Mouse (Mus musculus): Measurements from ENCODE around the gene Eef1e1. TPM values are rescaled to one million over a fixed set of nuclear protein-coding genes. Genes with fewer than 3 reads are reported as not detected.
A peak's percentile ranks its signal among the peaks of the same experiment; 100 is the strongest.

The Eef1e1 gene
- polyA plus RNA-seq, 1 experiment from 2014 or later = 102 TPM

GRCm38 (mm10) chr13:38659524-38660136, 772 bp upstream of the Eef1e1 start:
- WGBS = 92% methylated on average over 12 of the region's 12 CpGs
- no peak overlapping the region for H3K27ac ChIP-seq
- H3K27me3 ChIP-seq (ENCODE audit: control insufficient read depth, insufficient read depth, low read length) = no peaks in the 10 kb centered on the region
- H3K9ac ChIP-seq = no peak overlapping the region
- ATAC-seq (ENCODE audit: low FRiP score) (no peak), DNase-seq (ENCODE audit: low spot score) (no peak)
- peaks cover 15% of the 10 kb centered on the region for H3K36me3 ChIP-seq (replicated peaks; ENCODE audit: control insufficient read depth, insufficient read depth)
- H3K4me3 ChIP-seq (replicated peaks; ENCODE audit: low read length) = no peak overlapping the region
- no peak overlapping the region for H3K4me2 ChIP-seq (replicated peaks)
- peaks cover 10% of the 10 kb centered on the region for H3K4me1 ChIP-seq (replicated peaks; ENCODE audit: control insufficient read depth, insufficient read depth, low read length)
- no peaks in the 10 kb centered on the region for H3K9me3 ChIP-seq (ENCODE audit: control insufficient read depth, low read length)

GRCm38 (mm10) chr13:38657865-38658264, 993 bp downstream of the Eef1e1 start:
- H3K4me2 ChIP-seq (replicated peaks) = peak overlapping the region; percentile 67
- no peaks in the 10 kb centered on the region for H3K9me3 ChIP-seq (ENCODE audit: control insufficient read depth, low read length)
- 27% methylated on average over 4 of the region's 4 CpGs for WGBS
- DNase-seq (ENCODE audit: low spot score) (no peak), ATAC-seq (ENCODE audit: low FRiP score) (no peak)
- peak overlapping the region; percentile 81 for H3K27ac ChIP-seq
- H3K9ac ChIP-seq = peak overlapping the region; percentile 83
- peaks cover 10% of the 10 kb centered on the region for H3K4me1 ChIP-seq (replicated peaks; ENCODE audit: control insufficient read depth, insufficient read depth, low read length)
- peak overlapping the region; percentile 85 for H3K4me3 ChIP-seq (replicated peaks; ENCODE audit: low read length)
- H3K36me3 ChIP-seq (replicated peaks; ENCODE audit: control insufficient read depth, insufficient read depth) = peaks cover 33% of the 10 kb centered on the region
- H3K27me3 ChIP-seq (ENCODE audit: control insufficient read depth, insufficient read depth, low read length) = no peaks in the 10 kb centered on the region

DNA sequence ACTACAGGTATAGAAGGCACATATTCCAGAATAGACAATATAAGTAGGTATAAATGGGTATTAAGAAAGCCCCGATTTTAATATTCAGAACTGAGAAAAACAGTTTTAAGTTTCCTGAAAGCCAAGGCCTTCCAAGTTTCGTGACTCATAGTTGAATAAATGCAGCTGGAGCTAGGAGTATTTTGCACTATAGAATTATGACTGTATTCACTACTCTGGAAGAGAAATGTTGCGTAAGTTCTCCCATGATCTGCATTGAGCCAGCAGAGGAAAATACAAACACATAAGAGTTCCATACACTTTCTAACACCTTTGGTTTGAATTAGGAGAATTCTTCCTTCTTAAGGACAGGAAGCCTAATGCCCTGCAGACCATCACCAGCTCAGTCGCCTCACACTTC, 8.6 kb downstream of the Eef1e1 start:
- Histone ChIP-seq H3K9ac (no peak overlapping the region), H3K27ac (no peak overlapping the region), H3K27me3 (ENCODE audit: control insufficient read depth, insufficient read depth, low read length) (no peaks in the 10 kb centered on the region), H3K36me3 (replicated peaks; ENCODE audit: control insufficient read depth, insufficient read depth) (peaks cover 95% of the 10 kb centered on the region), H3K4me1 (replicated peaks; ENCODE audit: control insufficient read depth, insufficient read depth, low read length) (no peaks in the 10 kb centered on the region), H3K4me2 (replicated peaks) (no peak overlapping the region), H3K9me3 (ENCODE audit: control insufficient read depth, low read length) (no peaks in the 10 kb centered on the region), H3K4me3 (replicated peaks; ENCODE audit: low read length) (no peak overlapping the region)
- no peak for ATAC-seq (ENCODE audit: low FRiP score)
- 95% methylated on average over 4 of the region's 4 CpGs for WGBS
- DNase-seq (ENCODE audit: low spot score) = no peak

DNA sequence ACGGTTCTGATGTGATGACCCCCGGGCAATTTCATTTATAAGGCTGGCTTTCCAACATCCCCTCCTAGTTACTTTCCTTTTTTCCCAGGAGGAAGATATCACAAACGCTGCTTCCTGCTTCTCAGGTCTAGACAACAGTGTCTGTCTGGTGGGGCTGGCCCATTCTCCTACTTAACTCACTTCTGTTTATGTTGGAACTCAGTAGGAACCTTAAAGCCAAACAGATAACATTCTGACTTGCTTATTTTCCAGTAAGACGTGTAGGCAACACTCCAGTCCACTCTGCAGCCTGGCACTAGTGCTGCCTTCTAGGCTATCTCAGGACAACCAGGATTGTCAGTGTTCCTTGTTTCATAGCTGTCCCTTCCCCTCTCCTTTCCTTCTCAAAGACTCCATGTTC, 9.8 kb downstream of the Eef1e1 start:
- no peak overlapping the region for H3K4me2 ChIP-seq (replicated peaks)
- no peaks in the 10 kb centered on the region for H3K27me3 ChIP-seq (ENCODE audit: control insufficient read depth, insufficient read depth, low read length)
- ATAC-seq (ENCODE audit: low FRiP score) (no peak), DNase-seq (ENCODE audit: low spot score) (no peak)
- H3K9me3 ChIP-seq (ENCODE audit: control insufficient read depth, low read length) = no peaks in the 10 kb centered on the region
- 91% methylated on average over 4 of the region's 4 CpGs for WGBS
- H3K27ac ChIP-seq = no peak overlapping the region
- no peak overlapping the region for H3K9ac ChIP-seq
- peaks cover 95% of the 10 kb centered on the region for H3K36me3 ChIP-seq (replicated peaks; ENCODE audit: control insufficient read depth, insufficient read depth)
- H3K4me3 ChIP-seq (replicated peaks; ENCODE audit: low read length) = no peak overlapping the region
- no peaks in the 10 kb centered on the region for H3K4me1 ChIP-seq (replicated peaks; ENCODE audit: control insufficient read depth, insufficient read depth, low read length)

GRCm38 (mm10) chr13:38641414-38641813, 17.4 kb downstream of the Eef1e1 start:
- H3K9ac ChIP-seq = no peak overlapping the region
- no peaks in the 10 kb centered on the region for H3K4me1 ChIP-seq (replicated peaks; ENCODE audit: control insufficient read depth, insufficient read depth, low read length)
- no peak overlapping the region for H3K4me2 ChIP-seq (replicated peaks)
- no peaks in the 10 kb centered on the region for H3K9me3 ChIP-seq (ENCODE audit: control insufficient read depth, low read length)
- WGBS = 88% methylated on average over 5 of the region's 5 CpGs
- no peak for ATAC-seq (ENCODE audit: low FRiP score)
- no peak overlapping the region for H3K27ac ChIP-seq
- H3K27me3 ChIP-seq (ENCODE audit: control insufficient read depth, insufficient read depth, low read length) = no peaks in the 10 kb centered on the region
- no peak for DNase-seq (ENCODE audit: low spot score)
- H3K36me3 ChIP-seq (replicated peaks; ENCODE audit: control insufficient read depth, insufficient read depth) = peaks cover 34% of the 10 kb centered on the region
- no peak overlapping the region for H3K4me3 ChIP-seq (replicated peaks; ENCODE audit: low read length)

DNA sequence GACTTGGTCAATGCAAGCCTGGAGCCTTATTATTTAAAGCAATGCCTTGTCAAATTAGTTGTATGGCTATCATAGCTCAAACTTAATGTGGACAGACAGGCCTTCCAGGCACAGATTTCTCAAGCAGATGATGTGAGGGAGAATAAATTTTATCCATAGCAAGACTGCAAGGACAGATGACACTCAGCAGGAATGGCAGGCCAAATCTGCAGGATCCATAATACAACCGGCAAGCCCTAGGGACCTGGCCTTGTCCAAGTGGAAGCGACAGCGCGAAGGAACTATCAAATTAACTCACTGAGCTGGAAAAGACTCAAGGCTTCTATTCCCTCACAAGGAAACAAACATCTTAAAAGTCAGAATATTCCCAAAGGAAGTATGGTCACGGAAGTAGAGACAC, 17.9 kb downstream of the Eef1e1 start:
- WGBS = 81% methylated on average over 5 of the region's 5 CpGs
- DNase-seq (ENCODE audit: low spot score) (no peak), ATAC-seq (ENCODE audit: low FRiP score) (no peak)
- H3K36me3 ChIP-seq (replicated peaks; ENCODE audit: control insufficient read depth, insufficient read depth) = peaks cover 31% of the 10 kb centered on the region
- H3K9me3 ChIP-seq (ENCODE audit: control insufficient read depth, low read length) = no peaks in the 10 kb centered on the region
- no peak overlapping the region for H3K9ac ChIP-seq
- H3K4me2 ChIP-seq (replicated peaks) = no peak overlapping the region
- no peaks in the 10 kb centered on the region for H3K27me3 ChIP-seq (ENCODE audit: control insufficient read depth, insufficient read depth, low read length)
- H3K4me3 ChIP-seq (replicated peaks; ENCODE audit: low read length) = no peak overlapping the region
- no peak overlapping the region for H3K27ac ChIP-seq
- no peaks in the 10 kb centered on the region for H3K4me1 ChIP-seq (replicated peaks; ENCODE audit: control insufficient read depth, insufficient read depth, low read length)

- Histone ChIP-seq H3K27me3 (ENCODE audit: control insufficient read depth, insufficient read depth, low read length) (no peaks in the 10 kb centered on the region), H3K4me2 (replicated peaks) (no peak overlapping the region), H3K9me3 (ENCODE audit: control insufficient read depth, low read length) (no peaks in the 10 kb centered on the region), H3K4me3 (replicated peaks; ENCODE audit: low read length) (no peak overlapping the region), H3K36me3 (replicated peaks; ENCODE audit: control insufficient read depth, insufficient read depth) (peaks cover 10% of the 10 kb centered on the region), H3K27ac (no peak overlapping the region), H3K9ac (no peak overlapping the region), H3K4me1 (replicated peaks; ENCODE audit: control insufficient read depth, insufficient read depth, low read length) (peaks cover 6% of the 10 kb centered on the region; the same call in 1 of the 2 replicates)
- DNase-seq (ENCODE audit: low spot score) = no peak
- ATAC-seq (ENCODE audit: low FRiP score) = no peak
- WGBS = 81% methylated on average over 11 of the region's 11 CpGs
Observed at GRCm38 (mm10) chr13:38638694-38639093, 20.2 kb downstream of the Eef1e1 start.

GRCm38 (mm10) chr13:38634800-38635269, 24.0 kb downstream of the Eef1e1 start, which contains the start of gene Bloc1s5:
Gene Bloc1s5, minus strand, starts transcription at chr13:38635109.
- peak; percentile 98 for DNase-seq (ENCODE audit: low spot score)
- Histone ChIP-seq H3K9ac (peak within 1 kb of the TSS; percentile 79), H3K4me2 (replicated peaks) (peak within 1 kb of the TSS; percentile 71), H3K27ac (peak within 1 kb of the TSS; percentile 79), H3K27me3 (ENCODE audit: control insufficient read depth, insufficient read depth, low read length) (no peaks in the 10 kb centered on the region), H3K4me3 (replicated peaks; ENCODE audit: low read length) (peak within 1 kb of the TSS; percentile 80), H3K9me3 (ENCODE audit: control insufficient read depth, low read length) (no peaks in the 10 kb centered on the region), H3K36me3 (replicated peaks; ENCODE audit: control insufficient read depth, insufficient read depth) (peaks cover 7% of the 10 kb centered on the region; the same call in 1 of the 2 replicates), H3K4me1 (replicated peaks; ENCODE audit: control insufficient read depth, insufficient read depth, low read length) (peaks cover 7% of the 10 kb centered on the region; the same call in 1 of the 2 replicates)
- under 1% methylated on average over 41 of the region's 44 CpGs for WGBS
- peak; percentile 96 for ATAC-seq (ENCODE audit: low FRiP score)

DNA sequence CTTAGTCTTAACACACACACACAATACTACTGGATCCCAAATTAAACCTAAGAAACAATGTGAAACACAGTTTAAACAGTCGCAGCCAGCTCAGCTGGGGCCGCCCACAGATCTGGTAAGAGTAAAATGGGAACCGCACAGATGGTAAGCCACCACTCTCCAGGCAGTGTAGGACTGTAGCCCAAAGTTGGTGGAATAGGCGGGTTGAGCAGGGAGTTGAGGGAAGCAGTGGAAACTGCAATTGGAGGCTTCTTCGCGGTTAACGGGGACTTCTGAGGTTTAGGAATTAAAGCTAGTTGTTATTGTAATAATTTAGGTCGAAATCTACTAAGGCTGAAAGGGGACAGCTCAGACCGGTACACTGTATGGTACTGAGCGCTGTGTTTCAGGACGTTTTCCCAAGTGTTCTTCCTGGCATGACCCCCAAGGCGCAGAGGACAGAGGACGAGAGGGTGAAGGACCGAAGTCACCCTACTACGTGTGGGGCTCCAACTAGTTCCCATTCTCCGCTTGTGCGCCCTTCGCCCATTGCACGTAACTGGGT, 24.5 kb downstream of the Eef1e1 start:
- H3K4me3 ChIP-seq (replicated peaks; ENCODE audit: low read length) = peak overlapping the region; percentile 80
- no peak for DNase-seq (ENCODE audit: low spot score)

More for the DNA sequence above, 24.5 kb downstream of the Eef1e1 start:
- ATAC-seq (ENCODE audit: low FRiP score) = peak; percentile 32
- Histone ChIP-seq H3K4me1 (replicated peaks; ENCODE audit: control insufficient read depth, insufficient read depth, low read length) (peaks cover 7% of the 10 kb centered on the region; the same call in 1 of the 2 replicates), H3K27ac (peak overlapping the region; percentile 79), H3K36me3 (replicated peaks; ENCODE audit: control insufficient read depth, insufficient read depth) (peaks cover 7% of the 10 kb centered on the region; the same call in 1 of the 2 replicates), H3K9me3 (ENCODE audit: control insufficient read depth, low read length) (no peaks in the 10 kb centered on the region), H3K9ac (peak overlapping the region; percentile 79), H3K27me3 (ENCODE audit: control insufficient read depth, insufficient read depth, low read length) (no peaks in the 10 kb centered on the region), H3K4me2 (replicated peaks) (peak overlapping the region; percentile 71)
- under 1% methylated on average over 19 of the region's 19 CpGs for WGBS
